In genomic region chr19:46322996-46323572, GRCm38 (mm10) we compare ENCODE assay signal across 15 mouse cellular contexts. TPM values are rescaled to one million over a fixed set of nuclear protein-coding genes. Genes with fewer than 3 reads are reported as not detected.
DNase-seq lines count a peak whose midpoint lies in the region; ATAC-seq and TF ChIP-seq lines count a peak whose summit lies in the region.
"Had no signal": no experiment of that assay in that cellular context is flagged by ENCODE, and none has a peak within 500 bp of the region (broad histone marks: within the 10 kb centered on the region; RNA-seq: fewer than 3 reads in every experiment).

No protein-coding gene starts in this region.

- no peak overlapping the region for H3K4me3 ChIP-seq in hindbrain, embryonic 12.5 days
- H3K4me3 ChIP-seq in hindbrain, embryonic 11.5 days (ENCODE audit: low read depth, low read length): no peak overlapping the region
- no peak overlapping the region for H3K4me3 ChIP-seq in forebrain, embryonic 15.5 days
- H3K4me3 ChIP-seq in midbrain, embryonic 13.5 days (replicated peaks): no peak overlapping the region
- no peak overlapping the region for H3K4me3 ChIP-seq in kidney, adult 2 months (ENCODE audit: insufficient read depth, low read depth, low read length)
- H3K4me3 ChIP-seq: embryonic facial prominence, embryonic 10.5 days; heart, embryonic 12.5 days; lung, embryonic 15.5 days; neural tube, embryonic 12.5 days had no signal

- DNase-seq in hindbrain, embryonic 11.5 days (ENCODE audit: low spot score): no peak
- DNase-seq in cerebellum, adult 9-10 months: peak; percentile 72
- no peak for DNase-seq in kidney, adult 2 months
- no peak for DNase-seq in natural killer cell, adult 2 months (ENCODE audit: low spot score in 2 of 2)
- DNase-seq in urinary bladder, adult 18-20 months (ENCODE audit: low spot score in 2 of 2): no peak
- DNase-seq: adrenal gland, postnatal 14 days; kidney, adult 9 months had no signal

- H3K27ac ChIP-seq in hindbrain, embryonic 12.5 days: no peak overlapping the region
- no peak overlapping the region for H3K27ac ChIP-seq in hindbrain, embryonic 11.5 days (ENCODE audit: low read depth, low read length)
- H3K27ac ChIP-seq in forebrain, embryonic 15.5 days (replicated peaks): peak overlapping the region; percentile 59; the same call in 1 of the 2 replicates
- H3K27ac ChIP-seq in midbrain, embryonic 13.5 days: peak overlapping the region; percentile 85
- H3K27ac ChIP-seq in kidney, adult 2 months (ENCODE audit: insufficient read depth, low read depth, low read length): no peak overlapping the region
- H3K27ac ChIP-seq: embryonic facial prominence, embryonic 10.5 days; lung, embryonic 15.5 days; neural tube, embryonic 12.5 days had no signal

- 0 out of 2 replicates have a peak overlapping the region, but pooled peaks have one; percentile 35 for H3K9ac ChIP-seq in hindbrain, embryonic 12.5 days
- no peak overlapping the region for H3K9ac ChIP-seq in hindbrain, embryonic 11.5 days (ENCODE audit: low read depth, low read length)
- H3K9ac ChIP-seq in forebrain, embryonic 15.5 days (replicated peaks): no peak overlapping the region
- peak overlapping the region; percentile 50 for H3K9ac ChIP-seq in midbrain, embryonic 13.5 days (replicated peaks)
- H3K9ac ChIP-seq: heart, embryonic 12.5 days; lung, embryonic 15.5 days; neural tube, embryonic 12.5 days had no signal

- no peak for TF ChIP-seq CTCF in kidney, adult 2 months (conservative IDR thresholded peaks at IDR 0.05; ENCODE audit: insufficient read depth, insufficient read length, low read depth, low read length)

- no peaks in the 10 kb centered on the region for H3K36me3 ChIP-seq in hindbrain, embryonic 12.5 days
- H3K36me3 ChIP-seq in hindbrain, embryonic 11.5 days (ENCODE audit: control insufficient read depth, insufficient read depth, low read length): no peaks in the 10 kb centered on the region
- H3K36me3 ChIP-seq in forebrain, embryonic 15.5 days: no peaks in the 10 kb centered on the region
- no peaks in the 10 kb centered on the region for H3K36me3 ChIP-seq in midbrain, embryonic 13.5 days
- H3K36me3 ChIP-seq in kidney, adult 2 months (ENCODE audit: control insufficient read depth, insufficient read depth, low read length): no peaks in the 10 kb centered on the region
- H3K36me3 ChIP-seq: embryonic facial prominence, embryonic 10.5 days; G1E; heart, embryonic 12.5 days; lung, embryonic 15.5 days; neural tube, embryonic 12.5 days had no signal

- H3K27me3 ChIP-seq in hindbrain, embryonic 12.5 days: peaks cover 84% of the 10 kb centered on the region
- H3K27me3 ChIP-seq in hindbrain, embryonic 11.5 days (ENCODE audit: control insufficient read depth, insufficient read depth, low read length): peaks cover 50% of the 10 kb centered on the region
- H3K27me3 ChIP-seq in forebrain, embryonic 15.5 days: peaks cover 25% of the 10 kb centered on the region; the same call in 1 of the 2 replicates
- peaks cover 43% of the 10 kb centered on the region for H3K27me3 ChIP-seq in midbrain, embryonic 13.5 days
- H3K27me3 ChIP-seq in kidney, adult 2 months (replicated peaks; ENCODE audit: control insufficient read depth, insufficient read depth, low read length): no peaks in the 10 kb centered on the region

- TF ChIP-seq POLR2A in kidney, adult 2 months (IDR thresholded peaks at IDR 0.05; ENCODE audit: low read depth, low read length): no peak

- no peak for ATAC-seq in hindbrain, embryonic 12.5 days (ENCODE audit: low FRiP score)
- no peak for ATAC-seq in hindbrain, embryonic 11.5 days (ENCODE audit: low FRiP score)
- no peak for ATAC-seq in forebrain, embryonic 15.5 days (replicated peaks)
- no peak for ATAC-seq in midbrain, embryonic 13.5 days

- H3K4me1 ChIP-seq in hindbrain, embryonic 12.5 days: peaks cover 66% of the 10 kb centered on the region
- H3K4me1 ChIP-seq in hindbrain, embryonic 11.5 days (replicated peaks; ENCODE audit: control insufficient read depth, insufficient read depth, low read length): peaks cover 28% of the 10 kb centered on the region
- peaks cover 90% of the 10 kb centered on the region for H3K4me1 ChIP-seq in forebrain, embryonic 15.5 days
- peaks cover 95% of the 10 kb centered on the region for H3K4me1 ChIP-seq in midbrain, embryonic 13.5 days (replicated peaks)
- peaks cover 6% of the 10 kb centered on the region; the same call in 1 of the 2 replicates for H3K4me1 ChIP-seq in kidney, adult 2 months (ENCODE audit: control insufficient read depth, insufficient read depth, low read length)

- 82% methylated on average over 13 of the region's 13 CpGs for WGBS in hindbrain, embryonic 12.5 days
- 81% methylated on average over 13 of the region's 13 CpGs for WGBS in hindbrain, embryonic 11.5 days
- 76% methylated on average over 13 of the region's 13 CpGs for WGBS in forebrain, embryonic 15.5 days
- WGBS in midbrain, embryonic 13.5 days: 81% methylated on average over 13 of the region's 13 CpGs
- 72% methylated on average over 13 of the region's 13 CpGs for WGBS in kidney, adult 2 months

- 0 out of 2 replicates have a peak overlapping the region, but pooled peaks have one; percentile 41 for H3K4me2 ChIP-seq in hindbrain, embryonic 12.5 days (replicated peaks)
- no peak overlapping the region for H3K4me2 ChIP-seq in hindbrain, embryonic 11.5 days (replicated peaks; ENCODE audit: low read depth, low read length)
- H3K4me2 ChIP-seq in forebrain, embryonic 15.5 days (replicated peaks): 0 out of 2 replicates have a peak overlapping the region, but pooled peaks have one; percentile 20
- H3K4me2 ChIP-seq in midbrain, embryonic 13.5 days (replicated peaks): peak overlapping the region; percentile 43; the same call in 1 of the 2 replicates
- H3K4me2 ChIP-seq: heart, embryonic 12.5 days; lung, embryonic 15.5 days had no signal

- no peaks in the 10 kb centered on the region for H3K9me3 ChIP-seq in hindbrain, embryonic 12.5 days (replicated peaks)
- H3K9me3 ChIP-seq in hindbrain, embryonic 11.5 days (ENCODE audit: control insufficient read depth, low read length): no peaks in the 10 kb centered on the region
- no peaks in the 10 kb centered on the region for H3K9me3 ChIP-seq in forebrain, embryonic 15.5 days
- no peaks in the 10 kb centered on the region for H3K9me3 ChIP-seq in midbrain, embryonic 13.5 days
- H3K9me3 ChIP-seq: embryonic facial prominence, embryonic 10.5 days; heart, embryonic 12.5 days; lung, embryonic 15.5 days; neural tube, embryonic 12.5 days had no signal

RNA-seq across cellular contexts. Expression of gene Psd, which starts 3.9 kb away (rescaled TPM):
- 33.2 and 34.7 TPM in 2 replicates for polyA plus RNA-seq in hindbrain, embryonic 12.5 days (2016; fragmentation: Nextera tagmentation; extraction: Ambion mirVana)
- polyA plus RNA-seq in hindbrain, embryonic 11.5 days (2014; fragmentation: Nextera tagmentation; extraction: Ambion mirVana): 10.0 and 11.9 TPM in 2 replicates
- 78.2 and 79.9 TPM in 2 replicates for polyA plus RNA-seq in forebrain, embryonic 15.5 days (2015; fragmentation: Nextera tagmentation; extraction: Ambion mirVana)
- 61.7 and 69.0 TPM in 2 replicates for polyA plus RNA-seq in midbrain, embryonic 13.5 days (2015; fragmentation: Nextera tagmentation; extraction: Ambion mirVana)
- polyA plus RNA-seq in kidney, adult 2 months (2012; rRNA removed): 1.9 and 2.7 TPM in 2 replicates

RNA-seq across cellular contexts. Expression of gene Fbxl15, which starts 4.9 kb away (rescaled TPM):
- polyA plus RNA-seq in hindbrain, embryonic 12.5 days (2016; fragmentation: Nextera tagmentation; extraction: Ambion mirVana): 26.2 and 28.3 TPM in 2 replicates
- 26.3 and 27.1 TPM in 2 replicates for polyA plus RNA-seq in hindbrain, embryonic 11.5 days (2014; fragmentation: Nextera tagmentation; extraction: Ambion mirVana)
- 37.5 and 40.2 TPM in 2 replicates for polyA plus RNA-seq in forebrain, embryonic 15.5 days (2015; fragmentation: Nextera tagmentation; extraction: Ambion mirVana)
- polyA plus RNA-seq in midbrain, embryonic 13.5 days (2015; fragmentation: Nextera tagmentation; extraction: Ambion mirVana): 40.8 and 44.2 TPM in 2 replicates
- polyA plus RNA-seq in kidney, adult 2 months (2012; rRNA removed): 26.1 and 35.8 TPM in 2 replicates

RNA-seq across cellular contexts. Expression of gene Cuedc2, which starts 15.4 kb away (rescaled TPM):
- polyA plus RNA-seq in hindbrain, embryonic 12.5 days (2016; fragmentation: Nextera tagmentation; extraction: Ambion mirVana): 239 and 261 TPM in 2 replicates
- polyA plus RNA-seq in hindbrain, embryonic 11.5 days (2014; fragmentation: Nextera tagmentation; extraction: Ambion mirVana): 252 and 260 TPM in 2 replicates
- polyA plus RNA-seq in forebrain, embryonic 15.5 days (2015; fragmentation: Nextera tagmentation; extraction: Ambion mirVana): 351 and 362 TPM in 2 replicates
- 290 TPM in 2 replicates for polyA plus RNA-seq in midbrain, embryonic 13.5 days (2015; fragmentation: Nextera tagmentation; extraction: Ambion mirVana)
- polyA plus RNA-seq in kidney, adult 2 months (2012; rRNA removed): 69.8 and 72.0 TPM in 2 replicates

RNA-seq across cellular contexts. Expression of gene Mfsd13a, which starts 17.8 kb away (rescaled TPM):
- 7.1 and 7.6 TPM in 2 replicates for polyA plus RNA-seq in hindbrain, embryonic 12.5 days (2016; fragmentation: Nextera tagmentation; extraction: Ambion mirVana)
- 4.4 and 6.9 TPM in 2 replicates for polyA plus RNA-seq in hindbrain, embryonic 11.5 days (2014; fragmentation: Nextera tagmentation; extraction: Ambion mirVana)
- 8.7 and 9.3 TPM in 2 replicates for polyA plus RNA-seq in forebrain, embryonic 15.5 days (2015; fragmentation: Nextera tagmentation; extraction: Ambion mirVana)
- polyA plus RNA-seq in midbrain, embryonic 13.5 days (2015; fragmentation: Nextera tagmentation; extraction: Ambion mirVana): 7.8 and 9.2 TPM in 2 replicates
- polyA plus RNA-seq in kidney, adult 2 months (2012; rRNA removed): 34.7 and 43.8 TPM in 2 replicates

RNA-seq across cellular contexts. Expression of gene Nfkb2, which starts 19.0 kb away (rescaled TPM):
- 4.7 and 5.0 TPM in 2 replicates for polyA plus RNA-seq in hindbrain, embryonic 12.5 days (2016; fragmentation: Nextera tagmentation; extraction: Ambion mirVana)
- polyA plus RNA-seq in hindbrain, embryonic 11.5 days (2014; fragmentation: Nextera tagmentation; extraction: Ambion mirVana): 2.7 and 4.6 TPM in 2 replicates
- polyA plus RNA-seq in forebrain, embryonic 15.5 days (2015; fragmentation: Nextera tagmentation; extraction: Ambion mirVana): 1.9 and 2.2 TPM in 2 replicates
- polyA plus RNA-seq in midbrain, embryonic 13.5 days (2015; fragmentation: Nextera tagmentation; extraction: Ambion mirVana): 1.8 and 2.3 TPM in 2 replicates
- polyA plus RNA-seq in kidney, adult 2 months (2012; rRNA removed): 21.6 and 25.4 TPM in 2 replicates

Comparison
In these comparisons a context has a peak if more than half of its experiments do, and no peak if none do; other contexts are left out.
1. H3K9ac ChIP-seq: peak in hindbrain, embryonic 12.5 days (single experiment) and midbrain, embryonic 13.5 days (single experiment); none in hindbrain, embryonic 11.5 days (single experiment) and forebrain, embryonic 15.5 days (single experiment).
2. H3K27ac ChIP-seq: peak in forebrain, embryonic 15.5 days (single experiment) and midbrain, embryonic 13.5 days (single experiment); none in hindbrain, embryonic 12.5 days (single experiment), hindbrain, embryonic 11.5 days (single experiment) and kidney, adult 2 months (single experiment).